Mouse (Mus musculus): ENCODE results near the gene BC005537. TPM values are rescaled to one million over a fixed set of nuclear protein-coding genes. Genes with fewer than 3 reads are reported as not detected.

BC005537 gene
- polyA plus RNA-seq, 1 experiment = 104 TPM

- no peaks in the 10 kb centered on the region for H3K4me1 ChIP-seq (ENCODE audit: control insufficient read depth, insufficient read depth, low read length)
- TF ChIP-seq CTCF (IDR thresholded peaks at IDR 0.05; ENCODE audit: insufficient read depth, low read depth, low read length) (no peak), POLR2A (IDR thresholded peaks at IDR 0.05; ENCODE audit: insufficient read depth, low read depth, low read length) (no peak)
- H3K27ac ChIP-seq (ENCODE audit: insufficient read depth, low read depth, low read length) = no peak overlapping the region
- H3K4me3 ChIP-seq (ENCODE audit: insufficient read depth, low read depth, low read length) = no peak overlapping the region
Measured at GRCm38 (mm10) chr13:24859115-24859514, 57.7 kb downstream of the BC005537 start.

GRCm38 (mm10) chr13:24861084-24861483 is 59.6 kb downstream of the BC005537 start:
- TF ChIP-seq CTCF (IDR thresholded peaks at IDR 0.05; ENCODE audit: insufficient read depth, low read depth, low read length) (no peak), POLR2A (IDR thresholded peaks at IDR 0.05; ENCODE audit: insufficient read depth, low read depth, low read length) (no peak)
- no peaks in the 10 kb centered on the region for H3K4me1 ChIP-seq (ENCODE audit: control insufficient read depth, insufficient read depth, low read length)
- WGBS = 85% methylated on average over 12 of the region's 12 CpGs
- H3K4me3 ChIP-seq (ENCODE audit: insufficient read depth, low read depth, low read length) = no peak overlapping the region
- H3K27ac ChIP-seq (ENCODE audit: insufficient read depth, low read depth, low read length) = no peak overlapping the region

- WGBS = 72% methylated on average over 7 of the region's 7 CpGs
- no peak overlapping the region for H3K27ac ChIP-seq (ENCODE audit: insufficient read depth, low read depth, low read length)
- TF ChIP-seq CTCF (IDR thresholded peaks at IDR 0.05; ENCODE audit: insufficient read depth, low read depth, low read length) = no peak
- TF ChIP-seq POLR2A (IDR thresholded peaks at IDR 0.05; ENCODE audit: insufficient read depth, low read depth, low read length) = no peak
- no peak overlapping the region for H3K4me3 ChIP-seq (ENCODE audit: insufficient read depth, low read depth, low read length)
- H3K4me1 ChIP-seq (ENCODE audit: control insufficient read depth, insufficient read depth, low read length) = no peaks in the 10 kb centered on the region
Measured at GRCm38 (mm10) chr13:24862021-24862420, 60.6 kb downstream of the BC005537 start.

GRCm38 (mm10) chr13:24862520-24862919 is 61.1 kb downstream of the BC005537 start:
- H3K27ac ChIP-seq (ENCODE audit: insufficient read depth, low read depth, low read length) = no peak overlapping the region
- TF ChIP-seq POLR2A (IDR thresholded peaks at IDR 0.05; ENCODE audit: insufficient read depth, low read depth, low read length) (no peak), CTCF (IDR thresholded peaks at IDR 0.05; ENCODE audit: insufficient read depth, low read depth, low read length) (no peak)
- WGBS = 66% methylated on average over 7 of the region's 7 CpGs
- no peaks in the 10 kb centered on the region for H3K4me1 ChIP-seq (ENCODE audit: control insufficient read depth, insufficient read depth, low read length)
- no peak overlapping the region for H3K4me3 ChIP-seq (ENCODE audit: insufficient read depth, low read depth, low read length)

Other genes starting within 250 kb of the BC005537 start
- not detected in 2 replicates for gene Ripor2, start 219.5 kb upstream of the BC005537 start, polyA plus RNA-seq (2012; ENCODE audit: insufficient read depth, insufficient read length, low replicate concordance, missing spikeins)
- not detected in 2 replicates for gene Armh2, start 60.4 kb upstream of the BC005537 start, polyA plus RNA-seq (2012; ENCODE audit: insufficient read depth, insufficient read length, low replicate concordance, missing spikeins)
- not detected in 2 replicates for gene Gmnn, start 39.7 kb upstream of the BC005537 start, polyA plus RNA-seq (2012; ENCODE audit: insufficient read depth, insufficient read length, low replicate concordance, missing spikeins)
- not detected in 2 replicates for gene Acot13, start 29.9 kb downstream of the BC005537 start, polyA plus RNA-seq (2012; ENCODE audit: insufficient read depth, insufficient read length, low replicate concordance, missing spikeins)
- not detected in 2 replicates for gene Tdp2, start 30.0 kb downstream of the BC005537 start, polyA plus RNA-seq (2012; ENCODE audit: insufficient read depth, insufficient read length, low replicate concordance, missing spikeins)
- gene D130043K22Rik, start 43.5 kb downstream of the BC005537 start, polyA plus RNA-seq (2012; ENCODE audit: insufficient read depth, insufficient read length, low replicate concordance, missing spikeins) = not detected in 2 replicates
- gene Aldh5a1, start 136.0 kb downstream of the BC005537 start, polyA plus RNA-seq (2012; ENCODE audit: insufficient read depth, insufficient read length, low replicate concordance, missing spikeins) = not detected in 2 replicates
- not detected in 2 replicates for gene Gpld1, start 141.5 kb downstream of the BC005537 start, polyA plus RNA-seq (2012; ENCODE audit: insufficient read depth, insufficient read length, low replicate concordance, missing spikeins)
- gene Mrs2, start 218.7 kb downstream of the BC005537 start, polyA plus RNA-seq (2012; ENCODE audit: insufficient read depth, insufficient read length, low replicate concordance, missing spikeins) = not detected in 2 replicates